Mouse (Mus musculus) heart, adult 2 months (tissue): ENCODE measurements around the gene Etnk2.

ENCODE experiments used
- CTCF ChIP-seq: fragments of 200-600 bp; IDR thresholded peaks from 2 replicates; pipeline ENCODE4 v1.8.1; 2022; ENCODE audit warnings: antibody characterized with exemption, mild to moderate bottlenecking, moderate library complexity
- POLR2A ChIP-seq: fragments of 200-500 bp; IDR thresholded peaks from 2 replicates; pipeline ENCODE4 v1.6.1; 2011; ENCODE audit warnings: mild to moderate bottlenecking, low read depth, low read length, control low read depth; ENCODE audit not compliant: insufficient read depth

GRCm38 (mm10) chr1:133423543-133424480 is 60.4 kb downstream of the Etnk2 start, which contains the start of gene Sox13:
- peak; percentile 66 for TF ChIP-seq POLR2A
- no peak for TF ChIP-seq CTCF
